Mouse (Mus musculus): ENCODE measurements around the gene Clcnka. TPM values are rescaled to one million over a fixed set of nuclear protein-coding genes. Genes with fewer than 3 reads are reported as not detected.

Clcnka gene
- polyA plus RNA-seq (2012; rRNA removed), result 1.4 TPM in 1 of 2 replicates, not detected in the other

- no peak within 1 kb of the TSS for H3K4me3 ChIP-seq (replicated peaks; ENCODE audit: extremely low read depth, low read depth, low read length)
- DNase-seq, result no peak
- 47% methylated on average over 12 of the region's 12 CpGs for WGBS
- H3K4me1 ChIP-seq (ENCODE audit: control insufficient read depth, insufficient read depth, low read length), result no peaks in the 10 kb centered on the region
- TF ChIP-seq CTCF (IDR thresholded peaks at IDR 0.05; ENCODE audit: insufficient read depth, low read length) (no peak), POLR2A (IDR thresholded peaks at IDR 0.05; ENCODE audit: borderline replicate concordance, extremely low read depth, low read depth, low read length) (no peak)
Observed at GRCm38 (mm10) chr4:141398545-141398944, at the start of gene Clcnka. Gene Clcnka, minus strand, starts transcription at chr4:141398724.

GRCm38 (mm10) chr4:141446211-141446610 lies 47.7 kb upstream of the Clcnka start:
- 58% methylated on average over 7 of the region's 7 CpGs for WGBS
- TF ChIP-seq POLR2A (IDR thresholded peaks at IDR 0.05; ENCODE audit: borderline replicate concordance, extremely low read depth, low read depth, low read length) (no peak), CTCF (IDR thresholded peaks at IDR 0.05; ENCODE audit: insufficient read depth, low read length) (no peak)

GRCm38 (mm10) chr4:141445328-141445720 lies 46.8 kb upstream of the Clcnka start:
- peak overlapping the region; percentile 95 for H3K4me3 ChIP-seq (replicated peaks; ENCODE audit: extremely low read depth, low read depth, low read length)
- H3K4me1 ChIP-seq (ENCODE audit: control insufficient read depth, insufficient read depth, low read length), result peaks cover 9% of the 10 kb centered on the region
- DNase-seq, result no peak
- WGBS, result 12% methylated on average over 14 of the region's 14 CpGs
- no peak for TF ChIP-seq POLR2A (IDR thresholded peaks at IDR 0.05; ENCODE audit: borderline replicate concordance, extremely low read depth, low read depth, low read length)
- no peak for TF ChIP-seq CTCF (IDR thresholded peaks at IDR 0.05; ENCODE audit: insufficient read depth, low read length)

More at GRCm38 (mm10) chr4:141446211-141446610, 47.7 kb upstream of the Clcnka start:
- Histone ChIP-seq H3K4me3 (replicated peaks; ENCODE audit: extremely low read depth, low read depth, low read length) (no peak overlapping the region), H3K4me1 (ENCODE audit: control insufficient read depth, insufficient read depth, low read length) (peaks cover 9% of the 10 kb centered on the region)
- no peak for DNase-seq

GRCm38 (mm10) chr4:141444451-141445327 lies 46.2 kb upstream of the Clcnka start, which contains the start of gene Zbtb17:
Gene Zbtb17, plus strand, starts transcription at chr4:141444654.
- H3K4me3 ChIP-seq (replicated peaks; ENCODE audit: extremely low read depth, low read depth, low read length), result peak within 1 kb of the TSS; percentile 95
- DNase-seq, result peak; percentile 87
- TF ChIP-seq CTCF (IDR thresholded peaks at IDR 0.05; ENCODE audit: insufficient read depth, low read length) (no peak), POLR2A (IDR thresholded peaks at IDR 0.05; ENCODE audit: borderline replicate concordance, extremely low read depth, low read depth, low read length) (peak; percentile 70; the same call in 1 of the 2 replicates)
- under 1% methylated on average over 82 of the region's 102 CpGs for WGBS
- peaks cover 9% of the 10 kb centered on the region for H3K4me1 ChIP-seq (ENCODE audit: control insufficient read depth, insufficient read depth, low read length)

- peak overlapping the region; percentile 73 for H3K4me3 ChIP-seq (replicated peaks; ENCODE audit: extremely low read depth, low read depth, low read length)
- 34% methylated on average over 11 of the region's 11 CpGs for WGBS
- DNase-seq, result no peak
- peaks cover 11% of the 10 kb centered on the region for H3K4me1 ChIP-seq (ENCODE audit: control insufficient read depth, insufficient read depth, low read length)
- no peak for TF ChIP-seq CTCF (IDR thresholded peaks at IDR 0.05; ENCODE audit: insufficient read depth, low read length)
- TF ChIP-seq POLR2A (IDR thresholded peaks at IDR 0.05; ENCODE audit: borderline replicate concordance, extremely low read depth, low read depth, low read length), result no peak
Observed at GRCm38 (mm10) chr4:141443641-141444429, 45.3 kb upstream of the Clcnka start.

GRCm38 (mm10) chr4:141440877-141441276 lies 42.4 kb upstream of the Clcnka start:
- H3K4me1 ChIP-seq (ENCODE audit: control insufficient read depth, insufficient read depth, low read length), result peaks cover 11% of the 10 kb centered on the region
- no peak overlapping the region for H3K4me3 ChIP-seq (replicated peaks; ENCODE audit: extremely low read depth, low read depth, low read length)
- no peak for DNase-seq
- TF ChIP-seq POLR2A (IDR thresholded peaks at IDR 0.05; ENCODE audit: borderline replicate concordance, extremely low read depth, low read depth, low read length), result no peak

GRCm38 (mm10) chr4:141439083-141439803 lies 40.7 kb upstream of the Clcnka start:
- no peak for TF ChIP-seq POLR2A (IDR thresholded peaks at IDR 0.05; ENCODE audit: borderline replicate concordance, extremely low read depth, low read depth, low read length)
- no peak for TF ChIP-seq CTCF (IDR thresholded peaks at IDR 0.05; ENCODE audit: insufficient read depth, low read length)
- peaks cover 5% of the 10 kb centered on the region for H3K4me1 ChIP-seq (ENCODE audit: control insufficient read depth, insufficient read depth, low read length)
- no peak for DNase-seq
- 62% methylated on average over 12 of the region's 12 CpGs for WGBS
- H3K4me3 ChIP-seq (replicated peaks; ENCODE audit: extremely low read depth, low read depth, low read length), result no peak overlapping the region

GRCm38 (mm10) chr4:141435974-141436373 lies 37.5 kb upstream of the Clcnka start, which contains the start of gene Srarp:
Gene Srarp, minus strand, starts transcription at chr4:141436105.
- DNase-seq, result no peak
- TF ChIP-seq POLR2A (IDR thresholded peaks at IDR 0.05; ENCODE audit: borderline replicate concordance, extremely low read depth, low read depth, low read length), result no peak
- no peak for TF ChIP-seq CTCF (IDR thresholded peaks at IDR 0.05; ENCODE audit: insufficient read depth, low read length)
- H3K4me1 ChIP-seq (ENCODE audit: control insufficient read depth, insufficient read depth, low read length), result peaks cover 2% of the 10 kb centered on the region
- H3K4me3 ChIP-seq (replicated peaks; ENCODE audit: extremely low read depth, low read depth, low read length), result no peak within 1 kb of the TSS
- WGBS, result 86% methylated on average over 1 of the region's 1 CpGs

- DNase-seq, result no peak
- H3K4me3 ChIP-seq (replicated peaks; ENCODE audit: extremely low read depth, low read depth, low read length), result no peak overlapping the region
- WGBS, result 84% methylated on average over 18 of the region's 18 CpGs
- H3K4me1 ChIP-seq (ENCODE audit: control insufficient read depth, insufficient read depth, low read length), result no peaks in the 10 kb centered on the region
- TF ChIP-seq CTCF (IDR thresholded peaks at IDR 0.05; ENCODE audit: insufficient read depth, low read length) (no peak), POLR2A (IDR thresholded peaks at IDR 0.05; ENCODE audit: borderline replicate concordance, extremely low read depth, low read depth, low read length) (no peak)
Observed at GRCm38 (mm10) chr4:141433191-141433590, 34.7 kb upstream of the Clcnka start.
